Mouse (Mus musculus): ENCODE measurements around the gene Prkag3.

Gene Prkag3

GRCm38 (mm10) chr1:74759773-74760172, 10.8 kb upstream of the Prkag3 start:
- peak; percentile 72 for DNase-seq (ENCODE audit: low read depth, low spot score)

DNA sequence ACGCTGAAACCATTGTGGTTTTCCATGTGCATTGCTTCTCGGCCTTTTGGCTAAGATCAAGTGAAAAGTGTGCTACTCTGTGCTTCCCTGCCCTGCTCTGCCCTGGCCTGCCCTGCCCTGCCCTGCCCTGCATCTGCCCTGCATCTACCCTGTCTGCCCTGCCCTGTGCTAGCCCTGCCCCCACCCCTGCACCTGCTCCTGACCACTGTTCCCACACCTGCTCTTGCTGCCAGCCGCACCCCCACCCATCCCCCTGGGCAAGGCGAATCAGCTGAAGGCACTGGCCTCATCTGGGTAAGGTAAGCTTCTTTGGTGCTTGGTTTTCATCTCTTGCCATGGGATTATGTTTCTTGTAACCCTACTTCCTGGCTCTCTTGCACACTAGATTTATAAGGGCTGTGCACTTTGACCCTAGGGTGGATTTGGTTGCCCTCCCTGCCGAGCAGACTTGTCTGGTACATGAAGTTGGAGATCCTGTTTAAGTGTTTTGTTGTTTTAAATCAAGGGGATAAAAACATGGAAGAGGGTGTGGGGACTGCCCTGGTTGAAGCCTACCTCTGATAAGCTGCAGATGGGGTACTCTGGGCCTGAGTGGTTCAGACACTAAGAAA, 5.3 kb upstream of the Prkag3 start:
- no peak for DNase-seq (ENCODE audit: low read depth, low spot score)

DNA sequence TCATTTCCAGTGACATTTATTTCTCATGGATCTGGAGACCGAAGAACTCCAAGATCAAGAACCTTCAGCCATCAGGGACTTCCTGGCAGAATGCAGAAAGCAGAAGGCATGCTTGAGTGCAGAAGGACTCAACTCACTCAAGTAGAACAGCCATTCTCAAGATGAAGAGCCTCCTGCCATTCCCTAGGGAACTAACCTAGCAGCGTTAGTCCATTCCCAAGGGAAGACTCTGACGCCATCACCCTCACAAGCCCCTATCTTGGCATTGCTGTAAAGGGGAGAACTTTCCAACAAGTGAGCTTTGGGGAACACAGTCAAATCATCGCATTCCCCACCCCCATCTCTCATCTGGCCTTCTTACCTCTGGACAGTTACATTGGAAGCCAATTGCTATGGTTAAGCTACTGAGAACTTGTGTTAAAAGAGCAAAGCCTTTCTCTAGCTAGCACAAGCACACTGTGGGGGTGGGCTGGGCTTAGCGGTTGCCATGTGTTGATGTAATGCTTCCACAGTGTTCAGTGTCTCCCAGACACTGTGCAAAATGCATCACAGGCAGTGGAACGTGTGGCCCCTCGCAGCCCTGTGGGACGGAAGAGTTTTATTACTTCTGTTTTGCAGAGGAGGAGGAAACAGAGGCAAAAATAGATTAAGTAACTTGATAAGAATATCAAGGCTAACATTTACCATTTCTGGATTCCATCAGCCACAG, 4.4 kb upstream of the Prkag3 start:
- DNase-seq (ENCODE audit: low read depth, low spot score), result no peak

DNA sequence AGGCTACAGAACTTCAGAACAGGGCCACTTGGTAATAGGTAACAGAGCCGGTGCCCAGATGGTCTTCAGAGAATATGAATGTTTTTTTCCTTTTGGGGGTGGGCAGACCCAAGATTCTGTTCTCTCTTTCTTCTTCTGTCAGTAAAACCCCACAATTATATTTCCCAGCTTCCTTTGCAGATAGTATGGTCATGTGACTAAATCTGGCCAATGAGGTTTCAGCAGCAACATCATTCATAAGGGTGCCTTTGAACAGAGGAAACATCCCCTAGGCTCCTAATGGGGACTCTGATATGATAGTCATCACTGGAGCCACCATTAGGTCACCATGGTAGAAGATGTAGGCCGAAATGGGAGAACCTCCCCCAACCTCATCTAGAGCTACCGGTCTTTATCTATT, 3.8 kb upstream of the Prkag3 start:
- no peak for DNase-seq (ENCODE audit: low read depth, low spot score)

DNA sequence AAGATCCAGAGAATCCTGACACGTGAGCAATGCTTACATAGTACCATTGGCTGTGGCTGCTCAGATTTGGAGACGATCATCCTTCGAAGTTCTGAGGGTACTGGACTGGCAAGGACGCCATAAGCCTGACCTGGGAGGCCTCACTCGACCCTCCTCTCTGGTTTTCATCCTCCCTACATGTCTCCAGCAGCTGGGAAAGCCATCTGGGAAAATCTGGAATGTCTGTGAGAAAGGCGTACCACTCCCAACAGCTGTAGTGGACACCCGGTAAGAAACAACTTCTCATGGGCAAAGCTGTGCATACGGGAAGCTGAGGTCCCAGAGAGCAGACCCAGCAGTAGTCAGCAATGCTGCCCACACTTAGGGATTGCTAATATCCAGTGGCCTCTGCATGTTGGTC, 3.1 kb upstream of the Prkag3 start:
- DNase-seq (ENCODE audit: low read depth, low spot score), result no peak

DNA sequence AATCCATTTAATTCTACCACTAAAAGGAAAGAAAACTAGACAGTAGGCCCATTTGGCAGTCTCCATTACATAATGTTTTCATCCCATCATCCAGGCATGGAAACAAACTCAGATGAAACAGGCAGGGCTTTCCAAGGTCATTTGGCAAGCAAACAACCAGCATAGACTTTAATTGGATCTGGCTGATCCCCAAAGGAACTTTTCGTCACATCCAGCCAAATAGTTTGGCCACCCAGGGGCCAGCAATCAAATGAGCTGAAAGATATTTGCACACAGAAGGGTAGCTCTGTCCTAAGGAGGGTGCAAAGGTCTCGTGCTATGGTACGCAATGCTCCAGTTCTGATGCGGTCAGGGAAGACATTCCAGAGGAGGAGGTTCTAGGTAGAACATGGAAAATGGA, 1.7 kb upstream of the Prkag3 start:
- DNase-seq (ENCODE audit: low read depth, low spot score), result no peak

GRCm38 (mm10) chr1:74749301-74749700, 280 bp upstream of the Prkag3 start:
- no peak for DNase-seq (ENCODE audit: low read depth, low spot score)

GRCm38 (mm10) chr1:74747335-74747734, 1.7 kb downstream of the Prkag3 start:
- DNase-seq (ENCODE audit: low read depth, low spot score), result no peak

GRCm38 (mm10) chr1:74740846-74741245, 8.2 kb downstream of the Prkag3 start:
- no peak for DNase-seq (ENCODE audit: low read depth, low spot score)

DNA sequence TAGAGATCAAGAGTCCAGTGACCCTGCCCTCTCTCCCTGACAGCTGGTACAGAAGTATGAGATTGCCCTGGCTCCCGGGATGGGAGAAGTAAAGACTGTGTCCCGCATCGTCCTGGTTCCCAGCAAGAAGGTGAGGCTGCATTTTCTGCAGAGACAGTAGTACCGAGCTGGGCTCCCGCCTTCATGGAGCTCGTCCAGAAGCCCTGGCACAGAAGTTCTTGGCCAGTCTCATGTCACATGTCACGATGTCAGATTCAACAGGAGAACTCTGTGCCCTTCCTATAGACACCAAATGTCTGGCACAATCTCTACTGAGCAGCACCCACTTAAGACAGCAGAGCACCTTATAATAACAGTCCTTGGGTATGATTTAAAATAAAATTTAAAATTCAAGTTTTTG, 11.5 kb downstream of the Prkag3 start:
- no peak for DNase-seq (ENCODE audit: low read depth, low spot score)

DNA sequence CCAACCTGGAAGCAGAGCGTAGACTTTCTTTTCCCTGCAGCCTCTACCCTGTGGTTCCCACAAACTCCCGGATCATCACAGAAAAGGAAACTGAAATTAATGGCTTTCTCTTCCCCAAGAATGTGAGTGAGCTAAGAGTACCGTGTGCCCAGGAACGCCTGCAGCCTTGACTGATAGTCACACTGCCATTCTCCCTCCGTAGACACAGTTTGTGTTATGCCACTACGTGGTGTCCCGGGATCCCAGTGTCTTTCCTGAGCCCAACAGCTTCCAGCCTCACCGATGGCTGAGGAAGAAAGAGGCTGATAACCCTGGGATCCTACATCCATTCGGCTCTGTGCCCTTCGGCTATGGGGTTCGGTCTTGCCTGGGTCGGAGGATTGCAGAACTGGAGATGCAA, 12.0 kb downstream of the Prkag3 start:
- DNase-seq (ENCODE audit: low read depth, low spot score), result no peak

GRCm38 (mm10) chr1:74728446-74728845, 20.6 kb downstream of the Prkag3 start:
- no peak for DNase-seq (ENCODE audit: low read depth, low spot score)

- no peak for DNase-seq (ENCODE audit: low read depth, low spot score)
These were observed 22.3 kb downstream of the Prkag3 start for GRCm38 (mm10) chr1:74726674-74727073.

DNA sequence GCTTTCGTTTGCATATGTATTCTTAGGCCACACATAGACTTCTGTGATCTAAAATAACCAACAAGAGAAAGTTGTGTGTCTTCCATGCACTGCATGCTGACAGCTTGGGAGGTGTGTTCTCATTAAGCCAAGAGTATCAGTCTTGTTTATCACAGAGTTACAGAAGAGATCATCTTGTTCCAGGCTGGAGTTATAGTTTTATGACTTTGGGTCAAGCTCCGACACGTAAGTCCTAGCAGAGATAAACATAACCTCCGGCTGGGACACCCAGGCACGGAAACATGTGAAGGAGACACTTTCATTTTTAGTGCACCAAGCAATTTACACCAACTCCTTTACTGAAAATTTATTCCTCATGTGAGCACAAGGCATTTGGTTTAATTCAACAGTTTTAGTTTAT, 22.9 kb downstream of the Prkag3 start:
- DNase-seq (ENCODE audit: low read depth, low spot score), result no peak

- peak; percentile 68 for DNase-seq (ENCODE audit: low read depth, low spot score)
These were observed 25.3 kb downstream of the Prkag3 start for GRCm38 (mm10) chr1:74723748-74724147.

- no peak for DNase-seq (ENCODE audit: low read depth, low spot score)
These were observed 27.4 kb downstream of the Prkag3 start for GRCm38 (mm10) chr1:74721657-74722056.

DNA sequence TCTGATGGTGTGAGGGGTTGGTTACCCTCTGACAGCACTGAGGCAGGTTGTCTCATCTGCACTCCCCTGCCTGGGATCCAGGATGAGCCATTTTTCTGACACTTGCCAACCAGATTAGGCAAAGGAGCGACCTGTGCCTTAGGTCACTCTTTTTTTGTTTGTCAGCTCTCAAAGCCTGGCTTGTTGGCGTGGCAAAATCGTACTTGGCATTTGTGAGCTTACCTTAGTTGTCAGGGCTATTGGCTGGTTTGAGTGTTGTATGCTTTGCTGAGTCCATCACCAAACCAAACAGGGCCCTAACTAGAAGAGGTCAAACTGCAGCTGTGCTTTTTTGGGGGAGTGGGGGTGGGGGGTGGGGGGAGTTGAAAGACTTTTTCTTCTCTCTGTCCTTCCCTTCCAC, 29.7 kb downstream of the Prkag3 start:
- DNase-seq (ENCODE audit: low read depth, low spot score), result no peak

- DNase-seq (ENCODE audit: low read depth, low spot score), result no peak
These were observed 30.9 kb downstream of the Prkag3 start for GRCm38 (mm10) chr1:74718113-74718512.

DNA sequence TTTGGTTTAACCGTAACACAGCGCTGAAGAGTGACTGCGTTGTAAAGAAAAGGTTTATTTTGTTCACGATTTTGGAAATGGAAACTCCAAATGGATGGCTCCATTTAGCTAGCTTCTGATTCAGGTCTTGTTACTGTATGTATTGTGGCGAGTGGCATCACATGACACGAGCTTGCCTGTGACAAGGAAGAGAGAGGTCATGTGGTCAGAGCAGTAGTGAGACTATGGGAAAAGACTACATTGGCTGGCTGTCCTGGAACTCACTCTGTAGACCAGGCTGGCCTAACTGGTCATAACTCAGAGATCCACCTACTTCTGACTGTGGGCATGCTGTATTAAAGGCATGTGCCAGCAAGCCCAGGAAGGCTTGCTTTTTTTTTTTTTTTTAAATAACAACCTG, 33.1 kb downstream of the Prkag3 start:
- DNase-seq (ENCODE audit: low read depth, low spot score), result no peak

GRCm38 (mm10) chr1:74715468-74715867, 33.6 kb downstream of the Prkag3 start:
- no peak for DNase-seq (ENCODE audit: low read depth, low spot score)

DNA sequence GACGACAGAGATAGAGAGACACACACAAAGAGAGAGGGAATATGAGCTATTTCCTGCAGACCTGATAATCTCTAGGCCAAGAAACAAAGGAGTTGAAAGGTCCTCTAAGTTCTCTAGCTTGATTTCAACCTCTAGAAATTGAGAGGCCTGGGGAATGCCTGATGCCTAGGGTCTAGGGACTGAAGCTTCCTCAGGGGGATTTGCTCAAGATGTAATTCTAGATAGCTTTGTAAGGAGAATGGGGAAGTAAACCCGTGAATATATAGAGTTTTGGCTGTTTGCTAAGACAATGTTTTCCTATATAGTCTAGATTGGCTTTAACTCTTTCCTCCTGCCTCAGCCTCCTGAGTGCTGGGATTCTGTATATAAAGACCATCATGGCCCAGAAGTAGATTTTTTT, 34.1 kb downstream of the Prkag3 start:
- no peak for DNase-seq (ENCODE audit: low read depth, low spot score)

- no peak for DNase-seq (ENCODE audit: low read depth, low spot score)
These were observed 34.9 kb downstream of the Prkag3 start for GRCm38 (mm10) chr1:74713859-74714730.
